Mouse (Mus musculus): ENCODE measurements around the gene Klhdc4.

The Klhdc4 gene

GRCm38 (mm10) chr8:121829048-121829776 is at the start of gene Klhdc4:
Gene Klhdc4, minus strand, starts transcription at chr8:121829569.
- peak; percentile 74 for DNase-seq (ENCODE audit: low spot score)

- no peak for DNase-seq (ENCODE audit: low spot score)
Measured at GRCm38 (mm10) chr8:121877828-121878480, 48.6 kb upstream of the Klhdc4 start.

- DNase-seq (ENCODE audit: low spot score): no peak
Measured at GRCm38 (mm10) chr8:121877212-121877611, 47.8 kb upstream of the Klhdc4 start.

- DNase-seq (ENCODE audit: low spot score): no peak
Measured at GRCm38 (mm10) chr8:121875517-121875916, 46.1 kb upstream of the Klhdc4 start.

- DNase-seq (ENCODE audit: low spot score): peak; percentile 47
Measured at GRCm38 (mm10) chr8:121875045-121875444, 45.7 kb upstream of the Klhdc4 start.

GRCm38 (mm10) chr8:121874031-121874430 is 44.7 kb upstream of the Klhdc4 start:
- DNase-seq (ENCODE audit: low spot score): peak; percentile 54

- DNase-seq (ENCODE audit: low spot score): no peak
Measured at GRCm38 (mm10) chr8:121871833-121872440, 42.6 kb upstream of the Klhdc4 start.

GRCm38 (mm10) chr8:121870190-121870589 is 40.8 kb upstream of the Klhdc4 start:
- DNase-seq (ENCODE audit: low spot score): no peak

- no peak for DNase-seq (ENCODE audit: low spot score)
Measured at GRCm38 (mm10) chr8:121868896-121869295, 39.5 kb upstream of the Klhdc4 start.

GRCm38 (mm10) chr8:121868196-121868595 is 38.8 kb upstream of the Klhdc4 start:
- DNase-seq (ENCODE audit: low spot score): no peak

GRCm38 (mm10) chr8:121865356-121865755 is 36.0 kb upstream of the Klhdc4 start:
- no peak for DNase-seq (ENCODE audit: low spot score)

GRCm38 (mm10) chr8:121861806-121862548 is 32.6 kb upstream of the Klhdc4 start:
- peak; percentile 79 for DNase-seq (ENCODE audit: low spot score)

- no peak for DNase-seq (ENCODE audit: low spot score)
Measured at GRCm38 (mm10) chr8:121861276-121861675, 31.9 kb upstream of the Klhdc4 start.

GRCm38 (mm10) chr8:121857747-121858146 is 28.4 kb upstream of the Klhdc4 start:
- DNase-seq (ENCODE audit: low spot score): no peak

- no peak for DNase-seq (ENCODE audit: low spot score)
Measured at GRCm38 (mm10) chr8:121857331-121857730, 28.0 kb upstream of the Klhdc4 start.

- DNase-seq (ENCODE audit: low spot score): peak; percentile 65
Measured at GRCm38 (mm10) chr8:121856071-121856746, 26.8 kb upstream of the Klhdc4 start.

GRCm38 (mm10) chr8:121853586-121853985 is 24.2 kb upstream of the Klhdc4 start:
- DNase-seq (ENCODE audit: low spot score): peak; percentile 70

- DNase-seq (ENCODE audit: low spot score): no peak
Measured at GRCm38 (mm10) chr8:121852464-121852863, 23.1 kb upstream of the Klhdc4 start.

- DNase-seq (ENCODE audit: low spot score): no peak
Measured at GRCm38 (mm10) chr8:121851716-121852115, 22.3 kb upstream of the Klhdc4 start.

GRCm38 (mm10) chr8:121850821-121851470 is 21.6 kb upstream of the Klhdc4 start:
- peak; percentile 87 for DNase-seq (ENCODE audit: low spot score)

- DNase-seq (ENCODE audit: low spot score): no peak
Measured at GRCm38 (mm10) chr8:121850436-121850820, 21.1 kb upstream of the Klhdc4 start.

Measured in ovary, adult 18-20 months (tissue).